Mouse (Mus musculus): ENCODE results near the gene Zfp955b.
"Not testable (repeated sequence)": the region's sequence is repeated elsewhere in the genome, so short reads cannot be mapped to it uniquely, and the experiment has no call there.

The Zfp955b gene

DNA sequence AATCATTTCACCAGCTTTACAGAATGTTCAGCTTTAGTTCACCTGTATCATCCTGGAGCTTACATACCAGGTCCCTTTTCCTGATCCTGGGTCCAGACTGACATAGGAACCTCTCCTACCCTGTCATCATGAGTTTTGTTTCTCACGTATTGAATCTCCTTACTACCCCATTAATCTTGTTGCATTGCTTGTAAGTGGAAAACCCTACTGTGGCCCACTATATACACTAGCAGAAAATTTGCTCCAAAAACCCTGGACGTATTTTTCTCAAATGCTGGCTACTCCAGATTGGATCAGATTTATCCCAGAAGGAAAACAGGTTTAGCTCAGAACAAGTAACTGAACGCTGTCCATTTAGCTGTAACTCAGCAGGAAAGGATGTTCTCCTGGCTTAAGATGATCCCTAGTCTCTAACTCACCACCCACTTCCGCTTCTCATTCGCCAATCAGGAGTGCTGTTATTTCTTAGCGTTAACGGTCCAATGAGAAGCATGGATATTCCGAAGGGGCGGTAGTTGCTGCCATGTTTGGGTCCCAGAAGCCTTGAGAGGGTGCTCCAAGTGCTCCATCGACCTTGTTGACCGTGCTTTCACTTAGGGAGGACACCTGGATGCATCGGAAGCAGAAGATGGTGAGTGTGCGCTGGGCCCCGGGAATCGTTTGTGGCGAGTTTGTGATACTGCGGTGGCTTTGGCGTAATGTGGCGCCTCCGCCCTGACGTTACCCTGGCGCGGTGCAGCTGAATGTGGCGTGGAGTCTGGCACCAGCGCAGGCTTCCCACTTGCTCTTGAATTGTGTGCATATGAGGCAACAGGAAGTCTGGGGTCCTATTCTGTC lies at the start of gene Zfp955b:
Zfp955b (plus strand) TSS at position 506 of the 837 bp plus-strand sequence.
- not testable (repeated sequence) for DNase-seq

DNA sequence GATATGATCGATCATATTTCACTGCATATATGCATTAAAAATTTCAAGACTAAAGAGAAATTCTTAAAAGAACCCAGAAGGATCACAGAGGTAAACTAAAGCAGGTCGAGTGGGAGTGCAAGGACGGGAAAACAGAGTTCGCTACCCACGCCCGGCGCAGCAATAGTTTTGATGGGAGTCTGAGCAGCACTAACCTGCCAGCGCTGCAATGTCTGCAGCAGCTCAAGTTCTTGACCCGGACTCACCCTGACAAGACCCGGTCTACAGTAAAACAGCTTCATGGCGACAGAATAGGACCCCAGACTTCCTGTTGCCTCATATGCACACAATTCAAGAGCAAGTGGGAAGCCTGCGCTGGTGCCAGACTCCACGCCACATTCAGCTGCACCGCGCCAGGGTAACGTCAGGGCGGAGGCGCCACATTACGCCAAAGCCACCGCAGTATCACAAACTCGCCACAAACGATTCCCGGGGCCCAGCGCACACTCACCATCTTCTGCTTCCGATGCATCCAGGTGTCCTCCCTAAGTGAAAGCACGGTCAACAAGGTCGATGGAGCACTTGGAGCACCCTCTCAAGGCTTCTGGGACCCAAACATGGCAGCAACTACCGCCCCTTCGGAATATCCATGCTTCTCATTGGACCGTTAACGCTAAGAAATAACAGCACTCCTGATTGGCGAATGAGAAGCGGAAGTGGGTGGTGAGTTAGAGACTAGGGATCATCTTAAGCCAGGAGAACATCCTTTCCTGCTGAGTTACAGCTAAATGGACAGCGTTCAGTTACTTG lies 34.6 kb upstream of the Zfp955b start, which contains the start of gene Zfp955a:
Zfp955a (minus strand) TSS at position 616 of the 789 bp plus-strand sequence.
- not testable (repeated sequence) for DNase-seq

DNA sequence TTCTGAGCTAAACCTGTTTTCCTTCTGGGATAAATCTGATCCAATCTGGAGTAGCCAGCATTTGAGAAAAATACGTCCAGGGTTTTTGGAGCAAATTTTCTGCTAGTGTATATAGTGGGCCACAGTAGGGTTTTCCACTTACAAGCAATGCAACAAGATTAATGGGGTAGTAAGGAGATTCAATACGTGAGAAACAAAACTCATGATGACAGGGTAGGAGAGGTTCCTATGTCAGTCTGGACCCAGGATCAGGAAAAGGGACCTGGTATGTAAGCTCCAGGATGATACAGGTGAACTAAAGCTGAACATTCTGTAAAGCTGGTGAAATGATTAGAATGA lies 34.1 kb upstream of the Zfp955b start:
- not testable (repeated sequence) for DNase-seq

DNA sequence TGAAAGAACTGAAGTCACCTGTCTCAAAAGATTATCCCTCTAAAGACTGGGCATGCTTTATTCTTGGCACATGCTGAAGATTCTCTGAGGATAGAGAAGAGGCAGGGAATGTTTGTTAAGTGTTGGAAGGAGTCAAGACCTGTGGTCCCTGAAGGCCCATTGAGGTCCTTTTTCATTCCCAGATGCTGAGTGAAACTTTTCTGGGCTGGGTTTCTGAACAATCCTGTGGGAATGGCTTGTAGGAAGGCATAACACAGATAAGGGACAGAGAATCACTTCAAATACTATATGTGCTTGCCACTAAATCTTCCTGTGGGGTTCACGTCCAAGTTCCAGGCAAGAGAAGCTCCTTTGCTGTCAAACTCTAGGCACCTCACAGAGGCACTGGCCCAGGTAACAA lies 25.0 kb upstream of the Zfp955b start, which contains the start of gene Olfr63:
Olfr63 (plus strand) TSS at position 301 of the 400 bp plus-strand sequence.
- DNase-seq, result no peak

DNA sequence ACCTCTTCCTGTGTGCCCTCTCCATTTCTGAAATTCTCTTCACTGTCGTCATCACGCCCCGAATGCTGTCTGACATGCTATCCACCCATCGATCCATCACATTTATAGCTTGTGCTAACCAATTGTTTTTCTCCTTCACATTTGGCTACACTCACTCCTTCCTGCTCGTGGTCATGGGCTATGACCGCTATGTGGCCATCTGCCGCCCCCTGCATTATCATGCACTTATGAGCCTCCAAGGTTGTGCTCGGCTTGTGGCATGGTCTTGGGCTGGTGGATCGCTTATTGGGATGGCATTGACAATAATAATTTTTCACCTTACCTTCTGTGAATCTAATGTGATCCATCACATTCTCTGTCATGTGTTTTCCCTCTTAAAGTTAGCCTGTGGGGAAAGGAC lies 20.4 kb upstream of the Zfp955b start:
- DNase-seq, result no peak

DNA sequence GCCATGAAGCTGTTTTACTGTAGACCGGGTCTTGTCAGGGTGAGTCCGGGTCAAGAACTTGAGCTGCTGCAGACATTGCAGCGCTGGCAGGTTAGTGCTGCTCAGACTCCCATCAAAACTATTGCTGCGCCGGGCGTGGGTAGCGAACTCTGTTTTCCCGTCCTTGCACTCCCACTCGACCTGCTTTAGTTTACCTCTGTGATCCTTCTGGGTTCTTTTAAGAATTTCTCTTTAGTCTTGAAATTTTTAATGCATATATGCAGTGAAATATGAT lies 469 bp downstream of the Zfp955b start:
- DNase-seq, result not testable (repeated sequence)

DNA sequence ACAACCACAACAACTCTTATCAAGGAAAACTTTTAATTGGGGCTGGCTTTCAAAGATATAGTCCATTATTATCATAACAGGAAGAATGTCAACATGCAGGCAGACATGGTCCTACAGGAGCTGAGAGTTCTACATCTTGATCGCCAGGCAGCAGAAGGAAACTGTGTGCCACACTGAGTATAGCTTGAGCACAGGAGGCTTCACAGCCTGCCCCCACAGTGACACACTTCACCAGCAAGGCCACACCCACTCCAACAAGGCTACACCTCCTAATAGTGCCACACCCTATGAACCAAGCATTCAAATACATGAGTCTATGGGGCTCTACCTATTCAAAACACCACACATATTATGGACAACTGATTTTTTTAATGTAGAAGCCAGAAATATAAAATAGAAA lies 63.6 kb downstream of the Zfp955b start:
- DNase-seq, result no peak
